Mouse (Mus musculus): ENCODE results near the gene Rras. TPM values are rescaled to one million over a fixed set of nuclear protein-coding genes. Genes with fewer than 3 reads are reported as not detected.

Rras gene
- polyA plus RNA-seq, 1 experiment from 2014 or later = 100 TPM

DNA sequence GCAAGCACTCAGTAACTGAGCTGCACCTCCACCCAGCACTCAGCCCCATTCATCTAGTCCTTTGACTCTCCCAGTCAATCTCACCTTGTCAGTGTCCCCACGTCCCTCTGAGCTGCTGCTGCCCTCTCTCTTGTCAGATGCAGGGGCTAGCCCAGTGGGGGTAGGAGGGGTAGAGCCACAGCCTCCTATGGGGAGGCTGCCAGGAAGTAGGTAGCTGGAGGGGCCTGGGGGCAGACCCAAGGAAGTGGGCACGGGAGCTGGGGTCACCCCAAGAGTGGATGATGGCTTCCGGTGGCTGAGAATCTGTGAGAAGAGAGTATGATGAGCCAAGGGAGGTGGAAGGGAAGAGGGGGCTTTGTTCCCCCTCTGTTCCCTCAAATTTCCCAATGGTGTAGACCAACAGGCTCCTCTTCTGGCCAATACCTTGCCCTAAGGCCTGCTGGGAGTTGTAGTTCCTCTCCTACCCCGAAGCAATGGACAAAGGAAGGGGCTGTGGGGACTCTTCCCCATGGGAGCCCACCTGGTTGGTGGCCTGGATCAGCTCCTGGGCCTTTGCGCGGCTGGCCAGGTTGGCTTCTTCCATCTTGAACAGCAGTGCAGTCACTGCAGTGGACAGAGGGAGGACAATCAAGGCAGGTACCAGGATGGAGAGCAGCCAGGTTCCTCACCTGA, 12.3 kb upstream of the Rras start:
- Histone ChIP-seq H3K36me3 (ENCODE audit: control insufficient read depth, insufficient read depth) (peaks cover 99% of the 10 kb centered on the region), H3K9me3 (ENCODE audit: control insufficient read depth) (no peaks in the 10 kb centered on the region), H3K4me1 (replicated peaks; ENCODE audit: control insufficient read depth, insufficient read depth, low read length) (no peaks in the 10 kb centered on the region), H3K9ac (ENCODE audit: low read depth, low read length) (no peak overlapping the region), H3K27ac (ENCODE audit: low read depth, low read length) (no peak overlapping the region), H3K4me3 (ENCODE audit: low read depth, low read length) (no peak overlapping the region), H3K27me3 (replicated peaks; ENCODE audit: control insufficient read depth, insufficient read depth, low read length) (no peaks in the 10 kb centered on the region), H3K4me2 (replicated peaks; ENCODE audit: low read depth) (no peak overlapping the region)
- 86% methylated on average over 6 of the region's 6 CpGs for WGBS
- ATAC-seq = no peak
- no peak for TF ChIP-seq CTCF (IDR thresholded peaks at IDR 0.05; ENCODE audit: low read depth)

DNA sequence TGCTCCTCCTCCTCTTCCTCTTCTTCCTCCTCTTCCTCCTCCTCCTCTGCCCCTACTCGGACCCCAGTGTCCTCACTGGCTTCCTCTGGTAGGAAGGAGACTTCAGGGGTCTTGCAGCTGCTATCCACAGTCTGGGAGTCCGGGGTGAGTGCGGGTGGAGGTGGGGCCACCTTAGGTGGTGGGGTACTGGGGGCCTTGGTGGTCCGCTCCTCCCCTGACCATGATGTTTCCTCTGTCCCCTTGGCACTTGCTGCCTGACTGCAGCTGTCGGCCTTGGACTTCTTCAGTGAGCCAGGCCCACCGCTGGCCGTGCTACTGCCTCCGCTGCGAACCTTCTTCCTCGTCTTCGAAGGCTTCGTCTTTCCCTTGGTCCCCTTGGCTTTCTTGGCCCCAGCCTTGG, 11.3 kb upstream of the Rras start:
- H3K4me3 ChIP-seq (ENCODE audit: low read depth, low read length) = no peak overlapping the region
- H3K4me1 ChIP-seq (replicated peaks; ENCODE audit: control insufficient read depth, insufficient read depth, low read length) = no peaks in the 10 kb centered on the region
- WGBS = 94% methylated on average over 12 of the region's 12 CpGs
- H3K36me3 ChIP-seq (ENCODE audit: control insufficient read depth, insufficient read depth) = peaks cover 93% of the 10 kb centered on the region
- TF ChIP-seq CTCF (IDR thresholded peaks at IDR 0.05; ENCODE audit: low read depth) = no peak
- H3K4me2 ChIP-seq (replicated peaks; ENCODE audit: low read depth) = no peak overlapping the region
- ATAC-seq = no peak
- no peaks in the 10 kb centered on the region for H3K27me3 ChIP-seq (replicated peaks; ENCODE audit: control insufficient read depth, insufficient read depth, low read length)
- H3K27ac ChIP-seq (ENCODE audit: low read depth, low read length) = no peak overlapping the region
- no peaks in the 10 kb centered on the region for H3K9me3 ChIP-seq (ENCODE audit: control insufficient read depth)
- H3K9ac ChIP-seq (ENCODE audit: low read depth, low read length) = no peak overlapping the region

DNA sequence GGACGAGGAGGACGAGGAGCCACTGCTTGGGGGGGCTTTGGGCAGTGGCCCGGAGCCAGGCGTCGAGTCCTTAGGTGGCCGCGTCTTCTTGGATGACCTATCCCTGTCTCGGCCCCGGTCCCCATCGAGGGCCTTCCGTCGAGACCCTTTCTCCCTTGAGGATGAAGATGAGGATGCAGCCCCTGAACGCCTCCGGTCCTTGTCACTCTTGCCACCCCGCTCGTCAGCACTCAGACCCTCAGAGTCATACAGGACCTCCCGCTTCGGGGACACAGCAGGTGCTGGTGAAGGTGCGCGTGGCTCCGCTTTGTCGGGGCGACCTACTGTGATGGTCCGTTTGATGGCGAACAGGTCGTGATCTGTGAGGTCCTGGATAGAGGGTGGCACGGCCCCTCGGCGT, 10.6 kb upstream of the Rras start:
- Histone ChIP-seq H3K9me3 (ENCODE audit: control insufficient read depth) (no peaks in the 10 kb centered on the region), H3K4me2 (replicated peaks; ENCODE audit: low read depth) (no peak overlapping the region), H3K9ac (ENCODE audit: low read depth, low read length) (no peak overlapping the region), H3K27me3 (replicated peaks; ENCODE audit: control insufficient read depth, insufficient read depth, low read length) (no peaks in the 10 kb centered on the region), H3K4me1 (replicated peaks; ENCODE audit: control insufficient read depth, insufficient read depth, low read length) (no peaks in the 10 kb centered on the region), H3K36me3 (ENCODE audit: control insufficient read depth, insufficient read depth) (peaks cover 93% of the 10 kb centered on the region), H3K27ac (ENCODE audit: low read depth, low read length) (peak overlapping the region; percentile 7; the same call in 1 of the 2 replicates), H3K4me3 (ENCODE audit: low read depth, low read length) (no peak overlapping the region)
- 95% methylated on average over 29 of the region's 29 CpGs for WGBS
- ATAC-seq = no peak
- no peak for TF ChIP-seq CTCF (IDR thresholded peaks at IDR 0.05; ENCODE audit: low read depth)

DNA sequence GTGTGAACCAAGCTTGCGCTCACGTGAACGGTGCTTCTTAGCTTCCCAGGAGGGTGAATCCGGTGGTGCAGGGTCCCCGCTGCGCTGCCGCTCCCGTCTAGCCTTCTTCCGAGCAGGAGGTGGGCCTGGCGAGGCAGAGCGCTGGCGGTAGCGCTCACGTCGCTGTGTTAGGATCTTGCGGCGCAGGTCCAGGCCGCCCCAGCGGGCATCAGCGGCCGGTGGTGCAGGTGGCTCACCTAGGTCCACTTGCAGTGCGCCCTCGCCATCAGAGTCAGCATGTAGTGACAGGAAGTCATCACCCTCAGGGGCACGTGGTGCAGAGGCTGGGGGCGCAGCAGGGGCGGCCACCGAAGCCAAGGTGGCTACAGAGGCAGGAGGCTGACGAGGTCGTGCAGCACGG, 9.9 kb upstream of the Rras start:
- no peak for ATAC-seq
- no peaks in the 10 kb centered on the region for H3K27me3 ChIP-seq (replicated peaks; ENCODE audit: control insufficient read depth, insufficient read depth, low read length)
- no peak overlapping the region for H3K9ac ChIP-seq (ENCODE audit: low read depth, low read length)
- H3K9me3 ChIP-seq (ENCODE audit: control insufficient read depth) = no peaks in the 10 kb centered on the region
- H3K4me3 ChIP-seq (ENCODE audit: low read depth, low read length) = no peak overlapping the region
- WGBS = 95% methylated on average over 30 of the region's 30 CpGs
- 0 out of 2 replicates have a peak overlapping the region, but pooled peaks have one; percentile 7 for H3K27ac ChIP-seq (ENCODE audit: low read depth, low read length)
- H3K36me3 ChIP-seq (ENCODE audit: control insufficient read depth, insufficient read depth) = peaks cover 93% of the 10 kb centered on the region
- no peak for TF ChIP-seq CTCF (IDR thresholded peaks at IDR 0.05; ENCODE audit: low read depth)
- H3K4me1 ChIP-seq (replicated peaks; ENCODE audit: control insufficient read depth, insufficient read depth, low read length) = no peaks in the 10 kb centered on the region
- H3K4me2 ChIP-seq (replicated peaks; ENCODE audit: low read depth) = no peak overlapping the region

DNA sequence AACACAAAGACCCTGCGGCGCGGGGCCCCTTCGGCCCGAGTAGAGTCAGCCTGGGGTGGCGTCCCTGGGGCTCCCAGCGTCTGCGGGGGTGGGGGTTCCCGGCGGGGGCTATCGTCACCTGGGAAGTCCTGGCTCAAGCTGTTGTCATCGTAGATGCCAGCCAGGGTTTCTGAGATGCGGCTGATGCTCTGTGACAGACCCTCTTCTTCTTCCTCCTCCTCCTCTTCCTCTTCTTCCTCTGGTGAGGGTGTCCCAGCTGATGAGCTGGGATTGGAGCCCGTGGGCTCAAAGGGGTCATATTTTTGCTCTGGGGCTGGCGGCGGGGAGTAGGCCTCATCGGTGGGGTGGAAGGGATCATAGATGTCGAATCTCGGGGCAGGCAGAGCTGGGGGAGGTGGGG, 9.3 kb upstream of the Rras start:
- H3K9me3 ChIP-seq (ENCODE audit: control insufficient read depth) = no peaks in the 10 kb centered on the region
- H3K4me1 ChIP-seq (replicated peaks; ENCODE audit: control insufficient read depth, insufficient read depth, low read length) = no peaks in the 10 kb centered on the region
- no peak for ATAC-seq
- no peak overlapping the region for H3K4me2 ChIP-seq (replicated peaks; ENCODE audit: low read depth)
- 93% methylated on average over 19 of the region's 19 CpGs for WGBS
- H3K27me3 ChIP-seq (replicated peaks; ENCODE audit: control insufficient read depth, insufficient read depth, low read length) = no peaks in the 10 kb centered on the region
- H3K36me3 ChIP-seq (ENCODE audit: control insufficient read depth, insufficient read depth) = peaks cover 93% of the 10 kb centered on the region
- H3K27ac ChIP-seq (ENCODE audit: low read depth, low read length) = no peak overlapping the region
- H3K4me3 ChIP-seq (ENCODE audit: low read depth, low read length) = no peak overlapping the region
- no peak for TF ChIP-seq CTCF (IDR thresholded peaks at IDR 0.05; ENCODE audit: low read depth)
- no peak overlapping the region for H3K9ac ChIP-seq (ENCODE audit: low read depth, low read length)

DNA sequence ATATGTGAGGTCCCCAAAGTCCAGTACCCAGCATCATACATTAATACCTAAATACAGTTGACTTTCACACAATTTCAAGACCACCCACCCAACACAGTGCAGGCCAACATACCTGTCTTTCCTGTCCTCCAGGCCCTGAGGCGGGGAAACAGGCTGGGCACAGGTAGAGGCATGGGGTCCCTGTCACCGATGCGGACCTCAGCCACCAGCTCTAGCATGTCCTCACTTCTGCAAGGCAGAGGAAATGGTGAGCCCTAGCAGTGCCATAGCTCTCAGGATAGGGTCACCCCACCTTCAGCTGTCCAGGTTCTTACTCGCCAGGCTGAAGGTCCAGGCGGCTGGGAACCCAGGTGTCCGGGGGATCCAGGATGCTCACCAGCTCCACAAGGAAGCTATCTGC, 5.8 kb upstream of the Rras start:
- TF ChIP-seq CTCF (IDR thresholded peaks at IDR 0.05; ENCODE audit: low read depth) = no peak
- Histone ChIP-seq H3K4me1 (replicated peaks; ENCODE audit: control insufficient read depth, insufficient read depth, low read length) (no peaks in the 10 kb centered on the region), H3K27ac (ENCODE audit: low read depth, low read length) (no peak overlapping the region)

More for the DNA sequence above, 5.8 kb upstream of the Rras start:
- Histone ChIP-seq H3K9ac (ENCODE audit: low read depth, low read length) (no peak overlapping the region), H3K9me3 (ENCODE audit: control insufficient read depth) (no peaks in the 10 kb centered on the region), H3K27me3 (replicated peaks; ENCODE audit: control insufficient read depth, insufficient read depth, low read length) (no peaks in the 10 kb centered on the region), H3K4me3 (ENCODE audit: low read depth, low read length) (no peak overlapping the region), H3K4me2 (replicated peaks; ENCODE audit: low read depth) (no peak overlapping the region), H3K36me3 (ENCODE audit: control insufficient read depth, insufficient read depth) (peaks cover 62% of the 10 kb centered on the region)
- WGBS = 95% methylated on average over 6 of the region's 6 CpGs
- ATAC-seq = no peak

Data from intestine, postnatal 0 days (tissue).